Mouse (Mus musculus) stomach, postnatal 0 days (tissue): ENCODE measurements around the gene Zfp423.

Source experiments
- CTCF ChIP-seq: IDR thresholded peaks from 2 replicates; pipeline ENCODE4 v1.5.1; 2016; ENCODE audit warnings: antibody characterized with exemption, low read depth, mild to moderate bottlenecking, moderate library complexity
- EP300 ChIP-seq: optimal IDR thresholded peaks from 2 replicates; pipeline ENCODE3; 2016; ENCODE audit warnings: antibody characterized with exemption

- TF ChIP-seq CTCF (peak; percentile 43), EP300 (no peak)
These were observed 345.7 kb downstream of the Zfp423 start for GRCm38 (mm10) chr8:87613701-87614100.
